Mouse (Mus musculus) forebrain, embryonic 13.5 days (tissue): Measurements from ENCODE around the gene Adcy7. TPM values are rescaled to one million over a fixed set of nuclear protein-coding genes. Genes with fewer than 3 reads are reported as not detected.
A peak's percentile ranks its signal among the peaks of the same experiment; 100 is the strongest.

ENCODE experiments used
- ATAC-seq: fragments of 200-750 bp; cut with Nextera tagmentation; 2 replicates; pipeline ENCODE4 v1.8.0; 2017
- H3K27ac ChIP-seq: fragments of 300-500 bp; sonication (generic); 2 replicates; pipeline ENCODE4 v1.5.1; 2015; ENCODE audit warnings: inconsistent platforms, mild to moderate bottlenecking, moderate library complexity
- H3K27me3 ChIP-seq: fragments of 300-500 bp; sonication (generic); 2 replicates; pipeline ENCODE4 v1.6.1; 2015; ENCODE audit warnings: mild to moderate bottlenecking, inconsistent platforms
- H3K36me3 ChIP-seq: fragments of 300-500 bp; sonication (generic); 2 replicates; pipeline ENCODE4 v1.6.1; 2015; ENCODE audit warnings: mild to moderate bottlenecking, inconsistent platforms; ENCODE audit not compliant: poor library complexity, severe bottlenecking
- H3K4me1 ChIP-seq: fragments of 300-500 bp; sonication (generic); 2 replicates; pipeline ENCODE4 v1.6.1; 2015; ENCODE audit warnings: inconsistent platforms
- H3K4me2 ChIP-seq: fragments of 300-500 bp; sonication (generic); 2 replicates; pipeline ENCODE4 v1.6.1; 2015; ENCODE audit warnings: inconsistent platforms, mild to moderate bottlenecking, moderate library complexity
- H3K4me3 ChIP-seq: fragments of 300-500 bp; sonication (generic); 2 replicates; pipeline ENCODE4 v1.5.1; 2015; ENCODE audit warnings: mild to moderate bottlenecking, inconsistent platforms
- H3K9ac ChIP-seq: fragments of 300-500 bp; sonication (generic); 2 replicates; pipeline ENCODE4 v1.6.1; 2015; ENCODE audit warnings: mild to moderate bottlenecking, inconsistent platforms
- H3K9me3 ChIP-seq: fragments of 300-500 bp; sonication (generic); replicated peaks from 2 replicates; pipeline ENCODE4 v1.6.1; 2016; ENCODE audit warnings: inconsistent platforms
- WGBS: fragments of 180-500 bp; shearing (Covaris S2); methylation state at CpG from one replicate; pipeline ENCODE4 v1.1.7; 2015; 5-methylcytosine and 5-hydroxymethylcytosine counted together
- polyA plus RNA-seq: library from polyadenylated mRNA; unstranded; fragments of >200 nt; fragmentation: Nextera tagmentation; extraction: Ambion mirVana; gene quantifications from 2 replicates; pipeline ENCODE4 v1.2.1, GENCODE M21; 2015

Adcy7 gene
- polyA plus RNA-seq, 1 experiment from 2014 or later, result 1.5 TPM

GRCm38 (mm10) chr8:88258024-88258423 is 14.2 kb upstream of the Adcy7 start:
- no peak overlapping the region for H3K9ac ChIP-seq
- WGBS, result 47% methylated on average over 6 of the region's 6 CpGs
- no peaks in the 10 kb centered on the region for H3K4me1 ChIP-seq
- H3K27me3 ChIP-seq, result no peaks in the 10 kb centered on the region
- H3K4me3 ChIP-seq, result no peak overlapping the region
- no peak overlapping the region for H3K27ac ChIP-seq
- H3K4me2 ChIP-seq, result no peak overlapping the region
- no peak for ATAC-seq
- H3K36me3 ChIP-seq, result peaks cover 29% of the 10 kb centered on the region
- H3K9me3 ChIP-seq, result no peaks in the 10 kb centered on the region

GRCm38 (mm10) chr8:88258544-88258943 is 13.7 kb upstream of the Adcy7 start:
- no peak for ATAC-seq
- WGBS, result 72% methylated on average over 11 of the region's 11 CpGs
- H3K9me3 ChIP-seq, result no peaks in the 10 kb centered on the region
- no peak overlapping the region for H3K27ac ChIP-seq
- no peaks in the 10 kb centered on the region for H3K27me3 ChIP-seq
- no peak overlapping the region for H3K4me3 ChIP-seq
- H3K4me1 ChIP-seq, result no peaks in the 10 kb centered on the region
- no peak overlapping the region for H3K4me2 ChIP-seq
- H3K36me3 ChIP-seq, result peaks cover 29% of the 10 kb centered on the region
- no peak overlapping the region for H3K9ac ChIP-seq

DNA sequence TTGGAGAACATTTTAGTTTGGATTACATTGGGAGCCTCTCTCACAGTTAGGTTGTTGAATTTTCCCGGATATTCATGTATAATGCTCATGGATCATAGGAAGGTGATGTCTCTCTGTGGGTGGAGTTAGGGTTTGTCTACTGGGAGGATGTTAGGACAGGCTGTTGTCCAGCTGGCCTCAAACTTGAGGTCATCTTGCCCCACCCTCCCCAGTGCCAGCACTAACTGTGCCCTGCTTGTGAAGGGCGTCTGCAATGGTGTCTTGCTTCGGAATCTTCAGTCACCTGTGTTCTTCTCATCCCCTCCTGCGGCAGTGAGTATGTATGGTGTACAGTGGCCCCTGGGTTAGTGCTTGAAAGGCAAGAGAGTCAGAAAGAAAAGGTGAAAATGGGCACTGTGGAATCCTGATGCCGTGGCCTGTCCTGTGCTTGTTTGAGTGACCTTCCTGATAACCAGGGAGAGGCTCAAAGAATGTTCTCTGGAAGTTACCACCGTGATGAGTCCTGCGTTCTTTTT is 11.7 kb upstream of the Adcy7 start:
- H3K4me3 ChIP-seq, result no peak overlapping the region
- H3K9me3 ChIP-seq, result no peaks in the 10 kb centered on the region
- peaks cover 19% of the 10 kb centered on the region for H3K36me3 ChIP-seq
- no peak for ATAC-seq
- peaks cover 2% of the 10 kb centered on the region for H3K4me1 ChIP-seq
- no peak overlapping the region for H3K9ac ChIP-seq
- no peak overlapping the region for H3K4me2 ChIP-seq
- no peaks in the 10 kb centered on the region for H3K27me3 ChIP-seq
- H3K27ac ChIP-seq, result no peak overlapping the region
- WGBS, result 94% methylated on average over 7 of the region's 7 CpGs

DNA sequence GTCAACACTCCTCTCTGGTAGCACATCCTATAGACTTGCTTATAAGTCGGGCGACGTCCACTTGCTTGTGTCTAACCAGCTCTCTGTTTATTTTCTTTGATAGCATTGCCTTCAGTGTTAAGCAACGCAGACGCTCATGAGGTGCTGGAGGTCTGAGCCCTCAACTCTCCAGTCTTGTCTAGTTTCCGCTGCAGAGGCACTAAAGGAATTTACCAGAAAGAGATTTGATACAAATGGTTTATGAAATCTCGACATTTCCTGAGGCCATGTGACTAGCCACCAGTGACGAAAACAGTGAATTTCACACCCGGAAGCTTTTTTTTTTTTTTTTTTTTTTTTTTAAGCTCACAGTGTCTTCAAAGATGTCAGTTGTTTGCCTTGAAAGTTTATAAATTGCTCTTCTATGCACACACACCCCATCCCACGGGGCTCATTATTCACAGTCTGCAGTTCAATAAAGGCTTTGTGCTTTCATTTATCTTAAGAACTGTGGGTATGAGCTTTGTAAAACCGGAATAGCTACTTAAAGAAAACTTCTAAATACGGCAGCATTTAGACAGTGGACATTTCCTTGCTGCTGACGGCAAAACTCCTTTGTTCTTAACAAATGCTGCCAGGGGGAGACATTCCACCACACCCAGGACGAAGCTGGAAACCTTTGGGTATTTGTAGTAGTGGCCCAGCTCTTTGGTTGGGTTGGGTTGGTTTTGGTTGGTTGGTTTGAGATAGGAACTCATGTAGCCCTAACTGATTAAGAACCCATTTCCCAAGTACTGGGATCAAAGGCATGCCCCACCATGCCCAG is 9.2 kb upstream of the Adcy7 start:
- no peak for ATAC-seq
- no peak overlapping the region for H3K9ac ChIP-seq
- no peak overlapping the region for H3K4me3 ChIP-seq
- H3K4me1 ChIP-seq, result peaks cover 4% of the 10 kb centered on the region
- H3K36me3 ChIP-seq, result peaks cover 8% of the 10 kb centered on the region; the same call in 1 of the 2 replicates
- no peaks in the 10 kb centered on the region for H3K9me3 ChIP-seq
- no peak overlapping the region for H3K27ac ChIP-seq
- H3K27me3 ChIP-seq, result no peaks in the 10 kb centered on the region
- 50% methylated on average over 14 of the region's 14 CpGs for WGBS
- no peak overlapping the region for H3K4me2 ChIP-seq

GRCm38 (mm10) chr8:88265511-88265910 is 6.7 kb upstream of the Adcy7 start:
- H3K27me3 ChIP-seq, result peaks cover 6% of the 10 kb centered on the region
- H3K4me3 ChIP-seq, result no peak overlapping the region
- no peak overlapping the region for H3K27ac ChIP-seq
- no peak overlapping the region for H3K4me2 ChIP-seq
- H3K9me3 ChIP-seq, result no peaks in the 10 kb centered on the region
- WGBS, result 12% methylated on average over 2 of the region's 2 CpGs
- no peak for ATAC-seq
- H3K9ac ChIP-seq, result no peak overlapping the region
- H3K36me3 ChIP-seq, result peaks cover 1% of the 10 kb centered on the region; the same call in 1 of the 2 replicates
- H3K4me1 ChIP-seq, result peaks cover 4% of the 10 kb centered on the region

DNA sequence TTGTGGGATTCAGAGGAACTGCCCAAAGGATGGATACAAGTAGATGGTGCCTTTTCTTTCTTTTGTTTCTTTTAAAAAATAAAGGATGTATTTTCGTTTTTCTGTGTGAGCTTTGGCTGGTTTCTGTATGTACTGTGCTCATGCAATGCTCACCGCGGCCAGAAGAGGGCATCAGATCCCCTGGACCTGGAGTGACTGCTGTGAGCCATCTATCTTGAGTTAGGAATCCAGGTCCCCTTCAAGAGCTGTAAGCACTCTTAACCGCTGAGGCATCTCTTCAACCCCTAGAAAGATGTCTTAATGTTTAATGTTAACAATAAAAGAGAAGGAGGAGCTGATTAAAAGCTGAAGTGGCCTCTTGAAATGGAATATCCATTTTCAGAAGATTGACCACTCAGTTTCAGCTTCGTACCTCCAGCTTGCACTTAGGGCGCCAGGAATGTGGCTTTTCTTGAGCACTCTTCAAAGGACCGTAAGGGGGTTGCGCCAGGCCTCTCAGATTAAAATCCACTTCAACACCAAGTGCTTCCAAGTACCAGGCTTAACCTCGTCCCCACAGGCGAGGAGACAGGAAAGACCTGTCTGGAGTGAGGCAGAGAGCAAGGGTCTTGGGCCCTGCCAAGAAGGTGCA is 5.9 kb upstream of the Adcy7 start:
- no peak overlapping the region for H3K4me2 ChIP-seq
- H3K9ac ChIP-seq, result no peak overlapping the region
- H3K36me3 ChIP-seq, result no peaks in the 10 kb centered on the region
- H3K27ac ChIP-seq, result no peak overlapping the region
- H3K4me3 ChIP-seq, result no peak overlapping the region
- H3K27me3 ChIP-seq, result peaks cover 12% of the 10 kb centered on the region
- H3K9me3 ChIP-seq, result no peaks in the 10 kb centered on the region
- WGBS, result 51% methylated on average over 10 of the region's 10 CpGs
- no peak for ATAC-seq
- peaks cover 4% of the 10 kb centered on the region for H3K4me1 ChIP-seq

- H3K36me3 ChIP-seq, result no peaks in the 10 kb centered on the region
- H3K9ac ChIP-seq, result no peak overlapping the region
- no peak overlapping the region for H3K4me2 ChIP-seq
- no peak for ATAC-seq
- no peak overlapping the region for H3K4me3 ChIP-seq
- peaks cover 4% of the 10 kb centered on the region for H3K4me1 ChIP-seq
- H3K27me3 ChIP-seq, result peaks cover 18% of the 10 kb centered on the region
- no peaks in the 10 kb centered on the region for H3K9me3 ChIP-seq
- H3K27ac ChIP-seq, result no peak overlapping the region
- 91% methylated on average over 14 of the region's 14 CpGs for WGBS
Observed at GRCm38 (mm10) chr8:88266801-88267403, 5.3 kb upstream of the Adcy7 start.

DNA sequence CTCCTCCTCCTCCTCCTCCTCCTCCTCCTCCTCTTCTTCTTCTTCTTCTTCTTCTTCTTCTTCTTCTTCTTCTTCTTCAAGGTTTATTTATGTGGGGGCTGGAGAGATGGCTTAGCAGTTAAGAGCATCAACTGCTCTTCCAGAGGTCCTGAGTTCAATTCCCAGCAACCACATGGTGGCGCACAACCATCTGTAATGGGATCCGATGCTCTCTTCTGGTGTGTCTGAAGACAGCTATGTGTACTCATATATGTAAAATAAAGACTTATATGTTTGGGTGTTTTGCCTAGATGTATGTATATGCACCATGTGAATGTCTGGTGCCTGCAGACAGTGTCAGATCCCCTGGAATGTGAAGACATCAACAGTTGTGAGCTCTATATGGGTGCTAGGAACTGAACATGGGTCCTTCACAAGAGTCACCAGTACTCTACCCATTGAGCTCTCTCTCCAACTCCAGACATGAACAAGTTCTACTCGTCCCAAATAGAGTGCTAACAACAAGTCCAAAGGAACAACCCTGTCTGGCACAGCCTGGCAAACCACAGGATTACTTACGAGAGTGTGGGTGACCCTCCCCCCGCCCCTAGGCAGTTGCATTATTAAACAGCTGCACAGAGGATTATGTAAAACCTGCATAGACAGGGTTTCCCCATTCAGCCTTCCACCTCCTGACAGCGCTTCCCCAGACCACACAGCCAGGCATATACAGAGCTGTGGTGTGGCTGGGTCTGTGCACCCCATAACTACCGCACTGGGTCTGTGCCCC is 2.9 kb upstream of the Adcy7 start:
- 62% methylated on average over 7 of the region's 7 CpGs for WGBS
- H3K4me3 ChIP-seq, result no peak overlapping the region
- no peak for ATAC-seq
- no peaks in the 10 kb centered on the region for H3K9me3 ChIP-seq
- no peak overlapping the region for H3K4me2 ChIP-seq
- H3K36me3 ChIP-seq, result no peaks in the 10 kb centered on the region
- no peak overlapping the region for H3K9ac ChIP-seq
- H3K4me1 ChIP-seq, result peaks cover 14% of the 10 kb centered on the region
- no peak overlapping the region for H3K27ac ChIP-seq
- H3K27me3 ChIP-seq, result peaks cover 40% of the 10 kb centered on the region

GRCm38 (mm10) chr8:88270086-88270485 is 2.1 kb upstream of the Adcy7 start:
- H3K4me3 ChIP-seq, result no peak overlapping the region
- H3K9ac ChIP-seq, result no peak overlapping the region
- 79% methylated on average over 3 of the region's 3 CpGs for WGBS
- no peaks in the 10 kb centered on the region for H3K36me3 ChIP-seq
- H3K27ac ChIP-seq, result no peak overlapping the region
- H3K4me1 ChIP-seq, result peaks cover 14% of the 10 kb centered on the region
- no peak for ATAC-seq
- H3K9me3 ChIP-seq, result no peaks in the 10 kb centered on the region
- H3K4me2 ChIP-seq, result no peak overlapping the region
- peaks cover 48% of the 10 kb centered on the region for H3K27me3 ChIP-seq

- WGBS, result 68% methylated on average over 7 of the region's 7 CpGs
- ATAC-seq, result no peak
- H3K36me3 ChIP-seq, result no peaks in the 10 kb centered on the region
- no peaks in the 10 kb centered on the region for H3K9me3 ChIP-seq
- no peak overlapping the region; the same call in 1 of the 2 replicates for H3K4me3 ChIP-seq
- H3K9ac ChIP-seq, result peak overlapping the region; percentile 60; the same call in 1 of the 2 replicates
- H3K4me2 ChIP-seq, result peak overlapping the region; percentile 92
- no peak overlapping the region for H3K27ac ChIP-seq
- H3K4me1 ChIP-seq, result peaks cover 10% of the 10 kb centered on the region
- H3K27me3 ChIP-seq, result peaks cover 48% of the 10 kb centered on the region
Observed at GRCm38 (mm10) chr8:88273051-88273430, 838 bp downstream of the Adcy7 start.

- no peaks in the 10 kb centered on the region for H3K9me3 ChIP-seq
- no peak overlapping the region for H3K9ac ChIP-seq
- H3K4me2 ChIP-seq, result no peak overlapping the region
- H3K4me3 ChIP-seq, result no peak overlapping the region
- no peaks in the 10 kb centered on the region for H3K36me3 ChIP-seq
- ATAC-seq, result no peak
- no peak overlapping the region for H3K27ac ChIP-seq
- H3K27me3 ChIP-seq, result peaks cover 48% of the 10 kb centered on the region
- H3K4me1 ChIP-seq, result peaks cover 10% of the 10 kb centered on the region
- 85% methylated on average over 5 of the region's 5 CpGs for WGBS
Observed at GRCm38 (mm10) chr8:88274090-88274489, 1.9 kb downstream of the Adcy7 start.
